Mouse (Mus musculus): Measurements from ENCODE around the gene Rbks.

Gene Rbks

DNA sequence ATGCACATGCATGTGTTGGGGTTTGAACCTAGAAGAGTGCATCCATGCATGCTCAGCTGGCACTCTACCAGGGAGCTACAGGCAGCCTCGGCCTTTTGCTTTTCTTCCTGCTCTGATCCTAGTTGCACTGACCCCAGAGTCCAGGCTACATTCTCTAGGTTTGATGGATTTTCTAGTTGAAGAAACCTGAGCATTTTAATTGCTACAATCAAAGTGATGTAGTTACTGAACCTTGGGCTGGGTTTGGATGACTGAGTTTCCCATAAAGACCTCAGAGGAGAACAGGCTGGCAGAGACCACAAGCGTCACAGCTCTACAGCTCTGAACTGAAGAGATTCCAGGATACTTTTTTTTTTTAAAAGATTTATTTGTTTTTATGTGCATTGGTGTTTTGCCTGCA, 114.2 kb downstream of the Rbks start:
- no peak for DNase-seq (ENCODE audit: low spot score in 2 of 2)

DNA sequence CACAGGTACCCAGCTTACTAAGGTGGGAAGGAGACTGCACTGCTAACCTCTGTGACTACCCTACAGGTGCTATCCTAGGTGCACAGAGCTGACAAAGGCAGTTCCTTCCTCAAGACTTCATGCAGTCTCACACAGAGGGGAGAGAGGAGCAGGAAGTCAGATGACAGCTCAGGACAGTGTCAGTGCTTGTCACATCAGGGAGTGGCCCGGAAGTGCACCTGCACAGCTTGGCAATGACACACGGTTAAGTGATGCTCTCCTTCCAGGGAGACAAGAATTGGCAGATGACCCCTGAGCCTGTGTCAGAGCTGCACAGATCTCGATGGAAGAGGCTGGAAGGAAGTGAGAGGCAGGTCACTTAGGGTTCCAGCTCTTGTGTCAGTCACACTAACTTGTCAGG, 115.5 kb downstream of the Rbks start:
- no peak for DNase-seq (ENCODE audit: low spot score in 2 of 2)

DNA sequence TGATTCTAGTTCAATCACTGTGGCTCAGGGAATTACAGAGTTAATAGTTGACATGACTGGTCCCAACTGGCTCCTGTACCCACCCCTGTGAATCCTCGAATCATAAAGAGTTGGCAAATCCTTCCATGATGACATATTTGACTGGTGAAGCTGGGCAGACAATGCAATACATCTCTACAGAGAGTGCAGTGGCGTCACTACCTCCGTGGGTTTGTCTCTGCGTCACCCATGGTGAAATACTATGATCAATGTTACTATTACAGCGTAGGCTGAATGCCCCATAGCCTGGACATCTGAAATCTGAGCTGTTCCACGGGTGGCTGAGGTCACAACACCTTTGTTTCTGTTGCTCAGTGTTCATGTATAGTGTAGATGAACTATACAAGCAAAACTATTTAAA, 116.2 kb downstream of the Rbks start:
- DNase-seq (ENCODE audit: low spot score in 2 of 2): no peak

DNA sequence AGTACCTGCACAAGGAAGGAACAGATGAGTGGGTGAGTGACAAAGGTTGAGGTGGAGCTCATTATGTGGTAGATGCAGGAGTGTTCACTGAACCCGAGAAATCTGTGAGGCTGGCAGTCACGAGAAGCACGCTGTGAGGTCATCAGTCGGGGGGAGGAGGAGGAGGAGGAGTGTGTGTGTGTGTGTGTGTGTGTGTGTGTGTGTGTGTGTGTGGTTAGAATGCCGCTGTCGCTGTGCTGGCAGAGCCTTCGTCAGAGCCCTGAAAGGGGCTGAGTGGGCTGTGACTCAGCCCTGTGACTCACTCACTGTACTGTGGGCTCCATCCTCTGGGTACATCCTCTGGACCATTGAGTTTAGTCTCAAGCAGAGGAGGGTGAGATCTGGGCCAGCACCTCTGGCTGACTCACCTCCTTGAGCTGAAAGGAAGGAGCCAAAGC, 120.9 kb downstream of the Rbks start:
- DNase-seq (ENCODE audit: low spot score in 2 of 2): no peak

Measured in spleen, postnatal 14 days (tissue).